Mouse (Mus musculus) yolk sac, embryonic 10.5 days (tissue): ENCODE data around the gene Rin2.
"Not testable (repeated sequence)": the region's sequence is repeated elsewhere in the genome, so short reads cannot be mapped to it uniquely, and the experiment has no call there.

ENCODE experiments used
- DNase-seq: peaks from one replicate; pipeline ENCODE4 v3.0.0-alpha.2; 2017; ENCODE audit warnings: low spot score

Rin2 gene

DNA sequence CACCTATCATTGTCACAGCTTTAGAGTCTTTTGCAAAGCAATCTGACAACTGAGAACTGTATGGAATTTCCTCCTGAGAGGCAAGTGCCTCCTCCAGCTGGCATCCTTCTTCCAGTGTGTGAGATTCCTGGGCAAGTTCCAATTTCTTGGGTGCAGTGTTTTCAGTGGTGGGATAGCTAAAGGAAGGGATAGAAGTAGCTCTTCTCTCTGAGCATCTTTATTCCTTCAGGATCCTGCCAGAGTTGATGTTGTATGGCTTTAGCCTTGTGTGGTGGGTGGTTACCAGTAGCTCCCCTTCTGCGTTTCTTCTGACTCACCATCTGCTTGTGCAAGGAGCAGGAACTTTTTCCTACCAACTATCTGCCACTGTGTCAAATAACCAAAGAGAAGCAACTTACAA is 9.1 kb downstream of the Rin2 start:
- no peak for DNase-seq

GRCm38 (mm10) chr2:145684891-145685290 is 9.9 kb downstream of the Rin2 start:
- no peak for DNase-seq

- no peak for DNase-seq
These were observed 11.0 kb downstream of the Rin2 start for GRCm38 (mm10) chr2:145686017-145686416.

- DNase-seq, result no peak
These were observed 16.5 kb downstream of the Rin2 start for GRCm38 (mm10) chr2:145691367-145692009.

GRCm38 (mm10) chr2:145697160-145697559 is 22.1 kb downstream of the Rin2 start:
- DNase-seq, result no peak

- DNase-seq, result peak; percentile 58
These were observed 24.5 kb downstream of the Rin2 start for GRCm38 (mm10) chr2:145699414-145700071.

- DNase-seq, result no peak
These were observed 25.4 kb downstream of the Rin2 start for GRCm38 (mm10) chr2:145700237-145700985.

DNA sequence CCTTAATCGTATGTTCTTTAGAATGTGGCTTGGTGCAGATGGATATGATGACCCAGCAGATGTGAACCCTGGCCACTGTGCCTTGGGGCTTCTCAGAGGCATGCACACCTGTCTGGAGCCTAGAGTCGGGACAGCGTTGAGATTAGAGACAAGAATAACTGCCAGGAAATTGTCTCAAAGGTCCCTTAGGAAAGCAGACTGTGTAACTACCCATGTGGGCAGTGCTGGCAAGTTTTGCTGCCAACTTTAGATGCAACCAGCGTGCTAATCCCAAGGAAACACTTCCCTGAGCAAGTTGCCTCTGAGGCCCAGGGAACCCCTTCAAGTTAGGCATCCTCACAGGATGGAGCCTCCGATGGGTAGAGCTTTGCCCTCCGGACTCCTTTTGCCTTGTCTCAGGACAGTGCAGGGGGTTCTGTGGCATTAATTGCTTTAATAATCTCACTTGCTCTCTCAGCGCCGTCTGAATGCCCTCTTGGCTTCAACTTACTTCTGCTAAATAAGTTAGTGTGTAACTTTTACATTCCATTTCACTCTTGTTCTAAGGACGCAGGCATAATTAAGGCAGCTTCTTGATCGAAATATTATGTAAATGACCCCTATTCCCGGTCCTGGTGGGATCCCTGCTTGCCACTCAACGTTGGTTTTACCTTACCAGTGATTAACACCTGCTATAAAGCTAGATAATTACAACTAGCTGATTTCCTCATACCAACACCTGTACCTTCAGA is 26.8 kb downstream of the Rin2 start:
- no peak for DNase-seq

- no peak for DNase-seq
These were observed 29.7 kb downstream of the Rin2 start for GRCm38 (mm10) chr2:145704738-145705137.

DNA sequence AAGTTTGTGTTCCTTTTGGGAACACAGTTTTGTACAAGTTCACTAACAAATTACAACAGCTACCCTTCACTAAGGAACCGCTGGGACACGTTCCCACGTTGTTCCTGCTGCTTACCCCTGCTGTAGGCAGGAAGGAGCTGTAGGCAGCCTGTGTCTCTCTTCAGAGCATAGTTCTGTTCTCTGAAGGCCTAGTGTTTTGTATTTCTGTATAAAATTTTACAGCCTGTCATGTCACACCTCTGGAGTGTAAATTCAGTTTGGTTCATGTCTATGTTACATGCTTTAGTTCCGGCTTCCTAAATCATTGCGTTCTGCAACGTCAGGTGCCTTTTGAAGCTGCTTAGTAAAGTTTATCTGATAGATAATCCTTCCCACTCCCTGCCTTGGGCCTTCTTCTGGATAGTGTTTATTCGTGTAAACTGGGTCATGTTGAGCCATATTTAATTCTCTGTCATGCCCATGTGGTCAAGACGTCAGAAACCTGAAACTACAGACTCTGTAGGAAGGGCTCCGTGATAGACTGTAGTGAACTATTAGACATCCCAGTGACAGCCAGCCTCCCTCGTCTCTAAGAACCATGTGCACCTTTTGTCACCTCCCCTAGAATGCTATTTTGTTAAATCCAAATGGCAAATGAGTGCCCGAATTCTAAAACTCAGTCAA is 34.8 kb downstream of the Rin2 start:
- no peak for DNase-seq

DNA sequence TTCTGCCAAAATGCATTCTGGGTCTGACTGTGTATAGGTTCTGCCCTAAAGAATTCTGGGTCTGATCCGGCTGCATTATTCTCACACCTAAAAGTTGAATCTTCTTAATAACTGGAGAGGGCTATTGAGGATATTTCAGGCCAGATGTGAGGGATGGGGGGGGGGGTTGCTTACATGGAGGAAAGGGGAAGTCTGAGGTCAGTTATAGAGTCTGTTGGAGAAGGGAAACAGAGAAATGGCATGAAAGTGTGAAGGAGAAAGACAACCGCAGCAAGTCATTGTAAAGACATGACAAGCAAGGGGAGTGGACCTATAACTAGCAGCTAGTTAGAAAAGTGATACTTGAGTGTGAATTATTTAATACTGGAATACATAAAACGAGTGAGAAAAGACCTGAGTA is 36.5 kb downstream of the Rin2 start:
- no peak for DNase-seq

GRCm38 (mm10) chr2:145712026-145712425 is 37.0 kb downstream of the Rin2 start:
- DNase-seq, result no peak

DNA sequence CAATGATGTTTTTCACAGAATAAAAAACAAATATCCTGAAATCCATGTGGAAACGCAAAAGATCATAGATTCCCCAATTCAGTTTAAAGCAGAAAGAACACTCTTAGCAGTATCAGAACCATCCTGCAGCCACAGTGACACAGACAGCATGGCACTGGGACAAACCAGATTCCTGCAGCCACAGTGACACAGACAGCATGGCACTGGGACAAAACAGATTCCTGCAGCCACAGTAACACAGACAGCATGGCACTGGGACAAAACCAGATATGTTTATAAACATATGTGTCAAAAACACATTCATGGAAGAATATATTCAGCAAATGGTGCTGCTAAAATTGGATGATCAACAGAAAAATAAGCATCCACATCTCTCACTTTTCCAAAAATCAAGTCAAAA is 42.5 kb downstream of the Rin2 start:
- no peak for DNase-seq

DNA sequence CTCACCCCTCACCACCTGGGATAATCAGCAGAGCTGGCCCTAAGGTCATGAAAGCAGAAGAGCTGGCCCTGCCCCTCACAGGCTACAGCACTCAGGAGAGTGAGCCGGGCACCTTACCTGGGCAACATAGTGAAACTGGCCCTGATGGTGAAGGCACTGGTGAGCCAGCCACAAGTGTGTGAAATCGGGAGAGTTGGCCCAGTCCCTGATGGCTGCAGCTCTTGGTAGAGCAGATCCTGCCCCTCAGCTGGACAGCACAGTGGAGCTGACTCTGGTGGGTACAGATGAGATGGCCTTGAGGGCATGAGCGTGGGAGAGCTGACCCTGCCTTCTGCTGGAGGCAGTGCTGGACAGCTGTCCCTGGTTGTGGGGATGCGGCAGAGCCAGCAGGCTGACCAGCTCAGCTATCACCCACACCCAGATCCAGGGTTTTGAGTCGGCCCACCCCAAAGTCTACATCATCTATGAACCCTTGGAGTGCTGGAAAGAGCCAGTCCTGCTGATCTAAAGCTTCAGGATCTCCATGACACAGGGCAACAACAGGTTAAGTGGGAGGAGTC is 43.7 kb downstream of the Rin2 start:
- no peak for DNase-seq

- no peak for DNase-seq
These were observed 45.1 kb downstream of the Rin2 start for GRCm38 (mm10) chr2:145720157-145720556.

DNA sequence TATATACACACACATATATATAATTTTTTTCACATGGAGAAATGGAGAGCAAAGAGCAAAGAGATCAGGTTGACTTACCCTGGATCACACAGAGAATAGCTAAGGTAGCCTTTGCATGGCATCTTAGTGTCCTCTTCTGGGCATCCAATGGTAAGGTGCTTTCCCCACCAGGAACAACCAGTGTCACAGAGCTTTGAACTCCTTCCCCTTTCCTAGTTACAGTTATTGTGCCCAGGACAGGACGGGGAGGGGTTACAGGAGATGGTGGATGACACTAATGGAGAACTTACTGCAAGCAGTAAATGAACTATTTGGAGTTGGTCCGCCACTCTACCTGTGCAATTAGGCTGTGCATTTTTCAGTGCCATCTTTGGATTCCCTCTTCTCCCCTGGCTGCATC is 45.7 kb downstream of the Rin2 start:
- no peak for DNase-seq

DNA sequence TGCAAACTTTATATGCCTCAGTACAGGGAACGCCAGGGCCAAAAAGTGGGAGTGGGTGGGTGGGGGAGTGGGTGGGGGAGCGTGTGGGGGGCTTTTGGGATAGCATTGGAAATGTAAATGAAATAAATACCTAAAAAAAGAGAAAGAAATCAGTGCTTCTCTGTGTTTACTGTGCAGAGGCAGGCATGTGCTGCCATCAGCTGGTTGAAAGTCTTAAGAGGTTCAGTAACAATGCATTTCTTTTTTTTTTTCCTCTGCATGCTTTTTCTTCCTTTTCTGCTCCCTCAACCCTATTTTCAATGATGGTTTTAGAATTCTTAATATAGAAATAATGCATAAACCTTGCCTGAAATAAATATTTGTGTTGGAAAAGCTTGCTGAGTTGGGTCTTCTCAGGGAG is 47.3 kb downstream of the Rin2 start:
- not testable (repeated sequence) for DNase-seq

DNA sequence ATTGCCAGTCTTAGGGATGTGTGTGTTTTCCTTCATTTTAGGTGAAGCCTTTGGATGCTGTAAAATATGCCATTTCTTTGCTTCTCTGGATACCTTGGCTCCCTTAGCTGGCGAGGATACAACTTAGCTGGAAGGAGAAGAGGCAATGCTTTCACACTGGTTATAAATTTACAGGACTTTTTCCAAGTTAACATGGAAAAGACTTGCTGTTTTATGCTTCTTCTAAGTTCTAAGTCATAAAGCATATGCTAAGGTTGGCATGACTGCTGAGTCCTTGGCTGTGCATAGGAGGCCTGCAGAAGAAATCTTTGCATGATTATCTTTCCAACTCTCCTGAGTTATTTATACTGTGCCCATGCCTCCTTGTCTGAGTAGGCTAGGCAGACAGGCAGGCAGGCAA is 49.3 kb downstream of the Rin2 start:
- DNase-seq, result no peak

GRCm38 (mm10) chr2:145729414-145729813 is 54.4 kb downstream of the Rin2 start:
- no peak for DNase-seq

DNA sequence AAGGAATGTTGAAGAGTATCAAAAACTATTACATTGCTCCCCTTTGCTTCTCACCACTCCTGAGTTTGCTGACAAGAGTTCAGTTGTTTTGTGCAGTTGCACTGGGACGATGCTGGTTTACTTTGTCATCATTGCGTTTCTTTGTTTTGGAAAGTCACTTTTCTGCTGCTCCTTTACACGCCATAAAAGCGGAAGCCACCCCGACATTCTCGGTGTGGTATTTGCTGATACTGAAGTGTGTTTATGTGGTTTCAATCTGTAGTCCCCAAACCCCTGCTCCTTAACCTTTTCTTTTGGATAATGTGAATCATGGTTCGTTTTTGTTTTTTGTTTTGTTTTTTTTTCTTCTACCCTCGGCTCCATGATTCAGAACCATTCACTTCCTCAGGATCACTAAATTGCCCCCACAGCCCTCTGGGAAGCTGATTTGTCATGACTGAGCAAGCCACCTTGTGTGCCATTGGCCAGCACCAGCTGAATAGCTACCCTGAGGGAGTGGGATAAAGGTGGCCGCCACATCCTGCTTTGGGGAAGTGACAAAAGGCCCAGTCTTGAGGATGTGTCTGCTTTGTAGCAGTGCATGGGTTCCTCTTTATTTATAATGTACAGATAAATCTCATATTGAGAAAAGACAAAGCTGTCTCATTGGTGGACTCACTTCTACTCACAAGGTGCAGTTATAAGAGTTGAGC is 55.3 kb downstream of the Rin2 start:
- DNase-seq, result no peak

- no peak for DNase-seq
These were observed 55.9 kb downstream of the Rin2 start for GRCm38 (mm10) chr2:145730905-145731304.
